Mouse (Mus musculus) granulocyte monocyte progenitor cell, adult 5-6 weeks (primary cell): ENCODE measurements around the gene Fbrs. TPM values are rescaled to one million over a fixed set of nuclear protein-coding genes. Genes with fewer than 3 reads are reported as not detected.
"Not testable (repeated sequence)": the region's sequence is repeated elsewhere in the genome, so short reads cannot be mapped to it uniquely, and the experiment has no call there.

Experiments
- ATAC-seq: replicated peaks from 2 replicates; pipeline ENCODE4 v1.8.0; 2016; ENCODE audit warnings: mild to moderate bottlenecking, moderate TSS enrichment, inconsistent platforms; ENCODE audit not compliant: poor library complexity, severe bottlenecking
- total RNA-seq, 2 experiments: library from RNA; stranded (forward) in 1 of 2; stranded (reverse) in 1 of 2; fragments of 200-712, 200-1000 nt in 1 of 2; fragments of >200 nt in 1 of 2; fragmentation: Nextera tagmentation in 1 of 2; gene quantifications; 2 replicates each; pipeline ENCODE4 v1.2.3; 2014 to 2017

Gene Fbrs
- total RNA-seq (2014; fragmentation: Nextera tagmentation) (87.1 and 132 TPM in 2 replicates), total RNA-seq (2017) (21.9 and 28.5 TPM in 2 replicates)

DNA sequence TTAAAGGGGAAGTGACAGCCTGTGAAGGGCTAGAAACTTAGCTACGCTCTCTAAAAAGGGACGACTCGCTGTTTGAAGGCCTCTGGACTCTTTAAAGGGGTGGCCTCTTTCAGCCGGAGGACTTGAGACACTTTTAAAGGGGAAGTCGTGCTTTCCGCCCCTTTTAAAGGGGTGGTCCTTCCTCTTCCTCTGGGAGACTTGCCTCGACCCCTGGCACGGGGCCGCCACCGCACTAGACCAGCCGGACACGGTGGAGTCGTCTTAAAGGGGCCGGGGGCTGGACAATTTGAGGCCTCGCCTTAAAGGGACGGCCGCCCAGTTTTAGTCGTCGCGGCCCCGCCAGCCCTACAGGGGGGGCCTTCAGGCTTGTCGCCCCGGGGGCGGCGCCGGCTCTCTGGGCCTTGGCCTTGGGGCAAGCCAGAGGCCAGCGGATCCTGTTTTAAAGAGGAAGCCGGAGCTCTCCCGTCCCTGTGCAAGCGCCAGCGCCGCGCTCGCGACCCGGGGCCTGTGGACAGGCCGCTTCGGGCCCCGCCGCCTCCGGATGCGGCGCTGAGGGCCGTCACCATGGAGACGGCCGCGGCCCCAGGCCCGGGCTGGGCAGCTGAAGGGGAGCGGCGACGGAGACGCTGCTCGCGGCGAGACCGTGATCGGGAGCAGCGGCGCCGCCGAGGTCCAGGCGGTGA, at the start of gene Fbrs:
Gene Fbrs (plus strand): TSS at position 565 of the 683 bp plus-strand sequence.
- ATAC-seq: peak; percentile 52

DNA sequence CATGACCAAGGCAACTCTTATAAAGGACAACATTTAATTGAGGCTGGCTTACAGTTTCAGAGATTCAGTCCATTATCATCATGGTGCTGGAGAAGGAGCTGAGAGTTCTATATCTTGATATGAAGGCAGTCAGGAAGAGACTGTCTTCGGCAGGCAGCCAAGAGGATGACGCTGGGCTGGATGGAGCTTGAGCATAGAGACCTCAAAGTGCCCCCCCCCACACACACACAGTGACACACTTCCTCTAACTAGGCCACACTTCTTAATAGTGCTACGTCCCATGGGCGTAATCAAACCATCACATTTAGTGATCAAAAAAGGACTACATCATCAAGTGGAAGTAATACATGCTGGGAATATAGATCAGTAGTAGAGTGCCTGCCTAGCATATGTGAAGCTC, 43.8 kb upstream of the Fbrs start:
- ATAC-seq: no peak

DNA sequence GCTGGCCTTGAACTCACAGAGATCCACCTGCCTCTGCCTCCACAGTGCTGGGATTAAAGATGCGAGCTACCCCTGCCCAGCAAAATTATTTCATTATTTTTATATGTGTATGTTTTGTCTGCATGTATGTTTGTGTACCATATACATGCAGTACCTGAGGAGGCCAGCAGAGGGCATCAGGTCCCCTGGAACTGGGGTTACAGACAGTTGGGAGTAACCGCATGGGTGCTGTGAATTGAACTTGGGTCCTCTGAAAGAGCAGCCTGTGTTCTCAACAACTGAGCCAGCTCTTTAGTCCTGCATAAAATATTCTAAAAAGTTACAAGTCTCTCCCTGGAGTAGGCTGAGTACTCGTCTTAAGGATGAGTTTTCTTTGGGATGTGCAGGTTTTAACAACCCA, 41.3 kb upstream of the Fbrs start:
- 0 out of 2 replicates have a peak, but pooled peaks have one; percentile 27 for ATAC-seq

DNA sequence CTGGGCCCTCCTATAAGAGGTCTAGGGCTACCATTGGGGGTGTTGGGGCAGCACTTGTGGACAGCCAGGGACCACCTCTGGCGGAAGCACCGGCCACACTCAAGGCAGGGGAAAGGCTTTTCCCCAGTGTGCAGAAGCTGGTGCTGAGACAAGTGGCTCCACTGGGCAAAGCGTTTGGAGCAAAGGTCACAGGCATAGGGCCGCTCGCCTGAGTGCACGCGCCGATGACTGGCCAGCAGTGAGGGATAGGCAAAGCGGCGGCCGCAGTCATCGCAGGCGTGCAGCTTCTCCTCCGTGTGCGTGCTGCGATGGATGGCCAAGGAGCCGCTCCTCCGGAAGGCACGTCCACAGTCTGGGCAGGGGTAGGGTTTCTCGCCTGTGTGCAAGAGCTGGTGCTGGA, 35.0 kb upstream of the Fbrs start:
- ATAC-seq: no peak

DNA sequence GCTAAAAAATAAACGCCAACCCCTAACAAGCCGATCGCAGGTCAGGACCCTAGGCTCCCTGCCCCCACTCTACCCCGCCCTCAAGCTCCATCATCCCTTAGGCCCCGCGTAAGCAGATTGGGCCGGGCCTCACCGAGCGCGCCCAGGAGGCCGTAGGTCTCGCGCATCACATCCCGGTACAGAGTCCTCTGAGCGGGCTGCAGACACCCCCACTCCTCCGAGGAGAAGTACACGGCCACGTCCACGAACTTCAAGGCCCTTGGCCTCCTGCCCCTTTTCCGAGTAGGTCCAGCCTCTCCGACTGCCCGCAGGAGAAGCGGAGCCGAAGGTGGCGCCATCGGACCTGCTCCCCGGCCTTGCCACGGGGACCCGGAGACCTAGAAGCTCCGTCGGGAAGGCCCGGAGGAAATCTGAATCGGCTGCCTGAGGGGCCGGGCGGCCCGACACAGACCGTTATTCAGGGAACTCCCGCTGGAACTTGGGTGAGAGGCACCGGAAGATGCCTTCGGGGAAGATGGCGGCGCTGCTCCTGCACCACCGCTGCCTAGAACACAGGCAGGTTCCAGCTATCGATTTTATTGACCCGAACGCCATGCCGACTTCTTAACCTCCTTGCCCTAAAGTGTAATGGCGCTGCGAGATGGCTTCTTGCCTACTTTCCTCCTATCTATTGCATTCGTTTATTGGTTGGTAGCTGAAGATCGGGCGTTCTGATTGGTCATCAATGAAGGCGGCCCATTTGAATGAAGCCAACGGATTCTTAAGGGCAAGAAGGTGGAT, 30.3 kb upstream of the Fbrs start, which contains the start of gene Zfp689:
Gene Zfp689 (minus strand): TSS at position 638 of the 780 bp plus-strand sequence.
- peak; percentile 95 for ATAC-seq

DNA sequence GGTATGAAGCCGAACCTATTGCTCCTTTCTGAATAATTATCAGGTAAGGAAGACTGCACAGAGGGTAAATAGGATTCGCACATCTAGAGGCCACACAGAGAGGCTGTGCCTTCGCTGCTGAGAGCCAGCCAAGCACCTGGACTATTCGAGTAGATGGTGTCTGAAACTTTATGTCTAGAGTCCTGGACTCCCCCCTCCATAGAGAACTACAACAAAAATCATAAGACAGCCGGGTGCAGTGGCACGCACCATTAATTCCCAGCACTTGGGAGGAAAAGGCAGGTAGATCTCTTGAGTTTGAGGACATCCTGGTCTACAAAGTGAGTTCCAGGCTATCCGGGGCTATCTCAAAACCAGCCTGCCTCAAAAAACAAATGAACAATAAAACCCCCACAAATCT, 29.0 kb upstream of the Fbrs start:
- no peak for ATAC-seq

DNA sequence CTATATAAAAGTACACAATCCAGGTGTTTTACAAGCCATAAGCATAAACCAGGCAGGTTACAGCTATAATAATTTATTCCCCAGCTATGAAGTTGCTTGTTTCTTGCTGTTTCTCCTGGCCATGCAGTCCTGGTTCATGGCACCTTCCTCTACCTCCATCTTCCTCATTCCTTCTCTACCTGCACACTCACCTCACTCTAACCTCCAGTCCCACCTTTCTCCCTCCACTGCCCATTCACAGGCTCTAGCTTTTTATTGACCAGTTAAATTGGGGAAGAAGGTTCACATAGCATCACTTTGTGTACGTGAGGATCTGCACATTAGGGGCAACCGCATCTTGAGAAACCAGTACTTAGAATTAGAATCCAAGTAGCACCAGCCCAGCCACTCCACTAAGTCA, 25.9 kb upstream of the Fbrs start:
- no peak for ATAC-seq

DNA sequence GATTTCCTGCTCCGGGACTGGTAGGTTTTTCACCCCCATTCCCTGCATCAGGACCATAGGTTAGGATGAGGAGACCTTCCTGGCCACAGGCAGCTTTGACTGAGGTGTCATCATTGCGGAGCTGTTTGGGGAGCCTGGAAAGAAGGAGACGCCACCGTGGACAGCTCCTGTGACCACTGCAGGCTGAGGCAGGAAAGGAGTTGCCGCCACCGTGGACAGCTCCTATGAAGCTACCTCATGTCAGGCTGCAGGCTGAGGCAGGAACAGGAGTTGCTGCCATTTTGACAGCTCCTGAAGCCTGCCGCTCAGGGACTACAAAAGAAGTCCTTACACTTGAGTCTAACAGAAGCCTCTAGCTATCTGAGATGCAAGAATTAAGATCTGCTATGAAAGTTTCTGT, 24.1 kb upstream of the Fbrs start:
- ATAC-seq: no peak

DNA sequence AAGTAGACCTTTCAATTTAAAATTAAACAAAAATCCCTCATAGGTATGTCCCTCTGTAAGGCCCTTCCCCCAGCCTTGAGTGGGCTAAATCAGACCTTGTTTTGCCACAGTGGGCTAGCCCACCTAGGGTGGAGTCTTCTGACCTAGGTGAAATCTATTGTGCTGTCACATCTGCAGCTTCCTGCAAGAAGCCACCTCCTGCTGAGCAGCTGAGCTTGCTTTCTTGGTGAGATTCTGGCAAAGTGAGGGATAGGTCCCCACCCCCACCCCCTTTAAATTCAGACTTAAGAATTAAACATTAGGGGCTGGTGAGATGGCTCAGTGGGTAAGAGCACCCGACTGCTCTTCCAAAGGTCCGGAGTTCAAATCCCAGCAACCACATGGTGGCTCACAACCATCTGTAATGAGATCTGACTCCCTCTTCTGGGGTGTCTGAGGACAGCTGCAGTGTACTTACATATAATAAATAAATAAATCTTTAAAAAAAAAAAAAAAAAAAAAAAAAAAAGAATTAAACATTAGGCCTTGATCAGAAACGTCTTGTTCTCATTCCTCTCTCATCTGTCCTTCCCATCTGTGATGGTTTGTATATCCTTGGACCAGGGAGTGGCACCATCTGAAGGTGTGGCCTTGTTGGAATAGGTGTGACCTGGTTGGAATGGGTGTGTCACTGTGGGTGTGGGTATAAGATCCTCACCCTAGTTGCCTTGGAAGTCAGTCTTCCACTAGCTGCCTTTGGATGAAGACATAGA, 20.5 kb upstream of the Fbrs start:
- ATAC-seq: not testable (repeated sequence)

DNA sequence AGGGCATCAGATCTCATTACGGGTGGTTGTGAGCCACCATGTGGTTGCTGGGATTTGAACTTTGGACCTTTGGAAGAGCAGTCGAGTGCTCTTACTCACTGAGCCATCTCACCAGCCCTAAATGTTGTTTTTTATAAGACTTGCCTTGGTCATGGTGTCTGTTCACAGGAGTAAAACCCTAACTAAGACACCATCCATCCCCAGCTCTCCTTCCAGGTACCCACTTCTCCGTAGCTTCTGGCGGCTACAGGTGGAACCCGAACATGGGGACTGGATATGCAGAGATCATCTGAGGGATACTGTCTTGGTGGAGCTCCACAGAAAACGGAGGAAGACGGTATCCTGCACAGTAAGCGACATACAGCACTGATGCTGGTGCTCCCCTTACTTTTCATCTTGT, 19.7 kb upstream of the Fbrs start, which contains the start of gene Prr14:
Gene Prr14 (plus strand): TSS at position 301 of the 400 bp plus-strand sequence.
- ATAC-seq: not testable (repeated sequence)

DNA sequence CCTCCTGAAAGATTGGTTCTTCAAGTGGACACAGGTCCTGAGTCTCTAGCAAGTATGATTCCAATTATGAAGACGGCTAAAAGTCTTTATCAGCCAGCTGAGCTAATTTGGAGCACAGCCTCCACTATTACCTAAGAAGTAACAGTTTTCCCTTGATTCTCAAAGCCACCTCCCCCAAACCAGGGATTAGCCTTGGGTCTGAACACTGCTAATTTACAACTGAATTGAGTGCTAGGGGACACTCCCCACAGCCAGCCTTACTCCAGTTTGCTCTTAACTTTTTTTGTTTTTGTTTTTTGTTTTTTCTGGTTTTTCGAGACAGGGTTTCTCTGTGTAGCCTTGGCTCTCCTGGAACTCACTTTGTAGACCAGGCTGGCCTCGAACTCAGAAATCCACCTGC, 13.8 kb upstream of the Fbrs start:
- ATAC-seq: no peak

DNA sequence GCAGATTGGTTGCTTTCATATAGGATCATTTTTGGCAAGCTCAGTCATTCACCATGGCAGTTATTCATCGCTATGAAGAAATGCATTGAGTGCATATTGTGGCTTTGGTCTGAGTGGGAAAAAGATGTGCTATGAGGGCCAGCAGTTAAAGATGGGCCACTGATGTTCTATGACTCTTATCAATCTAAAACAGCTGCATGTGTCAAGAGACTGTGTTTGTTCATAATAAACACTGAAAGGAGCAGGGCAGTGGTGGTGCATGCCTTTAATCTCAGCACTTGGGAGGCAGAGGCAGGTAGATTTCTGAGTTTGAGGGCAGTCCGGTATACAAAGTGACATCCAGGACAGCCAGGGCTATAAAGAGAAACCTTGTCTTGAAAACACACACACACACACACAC, 13.3 kb upstream of the Fbrs start:
- ATAC-seq: not testable (repeated sequence)

DNA sequence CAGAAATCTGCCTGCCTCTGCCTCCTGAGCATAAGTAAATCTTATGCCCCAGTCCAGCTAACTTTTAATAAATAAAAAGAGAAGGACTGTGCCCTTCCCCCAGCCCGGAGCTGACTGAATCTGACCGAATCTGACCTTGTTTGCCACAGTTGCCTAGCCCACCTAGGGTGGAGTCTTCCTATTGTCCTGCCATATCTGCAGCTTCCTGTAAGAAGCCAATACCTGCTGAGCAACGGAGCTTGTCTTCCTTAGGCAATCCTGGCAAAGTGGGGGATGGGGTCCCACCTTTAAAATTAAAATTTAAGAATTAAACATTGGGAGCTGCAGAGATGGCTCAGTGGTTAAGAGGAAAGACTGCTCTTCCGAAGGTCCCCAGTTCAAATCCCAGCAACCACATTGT, 12.4 kb upstream of the Fbrs start:
- no peak for ATAC-seq

DNA sequence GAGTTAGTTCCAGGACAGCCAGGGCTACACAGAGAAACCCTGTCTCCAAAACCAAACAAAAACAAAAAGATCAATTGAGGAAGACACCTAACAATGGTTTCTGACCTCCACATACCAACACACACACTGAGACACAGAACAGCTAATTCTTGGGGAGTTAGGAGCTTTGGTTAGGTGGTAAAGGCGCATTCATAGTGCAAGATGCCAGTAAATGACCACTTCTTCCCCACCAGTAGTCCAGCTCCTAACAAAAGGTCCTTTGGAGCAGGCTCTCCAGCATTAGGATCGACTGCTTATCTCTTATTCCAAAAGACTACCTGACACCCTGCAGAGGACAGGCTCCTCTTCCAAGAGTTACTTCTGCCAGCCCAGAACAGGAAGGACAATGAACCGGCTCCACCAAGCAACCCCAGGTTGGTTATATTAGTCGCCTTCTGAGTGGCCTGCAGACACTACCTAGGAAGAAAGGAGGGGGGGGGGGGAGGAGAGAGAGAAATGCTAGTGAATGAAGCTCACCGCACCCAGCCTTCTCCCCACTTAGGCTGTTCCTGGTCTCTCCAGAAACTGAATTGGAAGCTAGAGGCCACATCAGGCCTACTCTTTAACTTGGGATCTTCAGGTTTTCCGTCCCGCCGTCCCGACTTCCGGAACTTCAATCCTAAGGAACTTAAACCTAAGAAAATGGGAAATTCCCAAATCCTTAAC, 8.8 kb upstream of the Fbrs start:
- ATAC-seq: peak; percentile 6

DNA sequence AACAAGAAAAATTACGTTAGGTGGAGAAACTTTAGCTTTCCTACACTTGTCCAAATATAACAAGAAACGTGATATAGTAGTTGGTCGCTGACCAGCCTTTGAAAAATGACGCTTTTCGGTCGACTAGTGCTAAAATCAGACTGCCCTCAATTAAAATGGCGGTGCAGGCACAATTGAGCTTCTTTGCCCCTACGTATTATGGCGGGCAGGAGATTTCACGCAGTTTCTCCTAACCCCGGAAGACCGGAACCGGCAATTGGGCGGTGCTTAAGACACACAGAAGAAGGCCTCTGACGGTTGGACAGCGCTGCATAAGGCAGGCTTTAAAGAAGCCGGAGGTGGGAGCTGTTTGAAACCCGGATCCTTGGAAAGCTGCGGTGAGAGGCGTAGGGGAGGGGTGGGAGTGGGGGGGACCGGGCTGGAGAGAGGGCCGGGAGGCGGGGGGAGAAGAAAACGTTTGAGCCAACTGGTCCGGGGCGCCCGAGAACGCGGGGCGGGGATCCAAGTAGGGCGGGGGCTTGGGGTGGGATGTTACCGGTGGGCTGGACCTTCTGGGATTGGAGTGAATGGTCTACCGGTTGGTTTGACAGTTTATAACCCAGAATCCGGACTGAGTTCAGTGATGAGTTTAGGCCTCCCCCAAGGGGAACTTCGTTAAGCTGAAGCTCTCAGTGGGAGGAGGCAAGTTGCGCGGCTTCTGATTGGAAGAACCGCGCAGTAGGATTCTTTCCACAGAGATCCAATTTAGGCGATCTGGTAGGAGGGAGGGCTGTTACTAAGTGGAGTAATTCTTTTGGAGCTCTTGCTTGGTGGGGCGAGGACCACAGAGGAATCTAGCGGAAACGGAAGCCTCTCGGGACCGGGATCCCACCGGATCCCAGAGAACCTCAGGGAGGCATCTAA, 8.0 kb upstream of the Fbrs start:
- ATAC-seq: peak; percentile 75

DNA sequence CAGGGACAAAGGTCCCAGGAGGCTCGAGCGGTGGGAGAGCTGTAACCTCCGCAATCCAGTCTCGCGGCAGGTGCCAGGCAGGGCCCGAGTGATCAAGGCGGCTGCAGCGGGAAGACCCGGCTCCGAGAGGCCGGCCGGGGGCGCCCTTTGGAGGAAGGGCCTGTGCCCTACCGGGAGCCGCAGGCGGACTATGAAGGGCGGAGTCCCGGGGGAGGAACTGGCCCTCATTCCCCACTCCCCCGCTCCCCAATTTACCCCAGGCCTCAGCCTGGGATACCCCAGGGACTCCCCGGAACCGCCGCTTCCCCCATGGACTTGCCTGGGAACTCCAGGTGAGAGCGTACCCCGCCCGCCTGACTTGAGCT, 7.4 kb upstream of the Fbrs start:
- ATAC-seq: peak; percentile 45

DNA sequence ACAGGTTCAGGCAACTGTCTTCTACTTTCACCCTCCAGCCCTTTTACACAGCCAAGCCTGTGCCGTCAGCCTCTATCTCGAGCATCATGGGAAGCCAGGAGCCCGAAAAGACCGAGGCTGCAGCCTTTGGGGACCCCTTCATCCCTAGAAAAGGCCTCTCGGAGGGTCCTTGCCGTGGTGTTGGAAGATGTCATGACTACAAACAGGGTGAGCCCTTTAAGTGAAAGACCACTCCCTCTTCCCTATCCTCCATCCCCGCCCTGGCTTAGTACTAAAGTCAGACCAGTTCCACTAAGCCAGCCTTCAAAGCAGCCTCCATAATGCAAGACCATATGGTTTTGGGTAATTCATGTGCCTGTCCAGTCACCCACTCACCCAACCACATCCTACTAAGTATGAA, 6.9 kb upstream of the Fbrs start:
- no peak for ATAC-seq

DNA sequence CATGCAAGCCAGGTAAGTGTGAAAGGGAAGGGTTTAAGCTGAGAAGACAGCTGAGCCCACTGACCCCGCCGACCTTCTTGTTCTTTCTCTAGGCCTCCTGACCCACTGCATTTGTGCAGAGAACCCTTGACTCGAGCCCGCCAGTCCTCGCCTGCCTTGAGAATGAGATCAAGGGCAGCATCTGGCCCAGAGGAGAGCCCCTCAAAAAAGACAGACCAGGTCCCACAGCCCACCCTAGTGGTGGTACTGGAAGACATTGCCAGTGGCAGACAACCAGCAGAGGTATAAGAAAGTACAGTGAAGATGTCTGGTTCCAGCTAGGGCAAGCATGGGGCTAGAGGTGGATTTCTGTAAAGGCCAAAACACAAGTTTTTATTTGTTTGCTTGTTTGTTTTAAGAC, 5.3 kb upstream of the Fbrs start:
- no peak for ATAC-seq

DNA sequence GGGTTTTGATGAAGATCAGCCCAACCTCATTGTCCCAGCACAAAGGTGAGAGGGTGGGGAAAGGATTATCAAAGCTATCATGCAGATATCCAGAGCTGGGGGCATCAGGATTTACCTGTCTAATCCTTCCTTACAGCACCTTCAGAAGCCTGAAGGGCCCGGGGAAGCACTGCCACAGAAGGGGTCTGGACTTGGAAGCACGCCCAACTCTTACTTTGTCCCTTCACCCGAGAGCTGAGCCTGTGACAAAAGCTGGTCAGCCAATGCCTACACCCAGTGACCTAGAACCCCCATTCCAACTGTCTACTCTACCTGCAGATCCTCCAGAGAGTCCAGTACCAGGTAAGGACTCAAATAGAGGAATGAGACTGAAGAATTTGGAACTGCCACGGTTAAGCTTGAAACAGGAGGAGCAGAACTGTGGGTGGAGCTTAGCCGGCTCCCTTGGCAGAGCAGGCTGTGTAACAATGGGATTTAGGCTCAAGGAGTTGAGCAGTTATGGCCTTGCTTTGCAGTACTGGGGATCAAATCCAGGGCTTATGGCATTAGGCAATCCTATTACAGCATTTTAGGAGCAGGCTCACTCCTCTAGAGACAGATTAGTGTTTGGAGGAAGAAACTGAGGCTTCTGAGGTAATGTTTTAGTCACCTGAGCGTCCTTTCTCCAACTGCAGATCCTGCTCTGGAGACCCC, 4.5 kb upstream of the Fbrs start:
- ATAC-seq: no peak
